Mouse (Mus musculus): ENCODE results near the gene Dstn. TPM values are rescaled to one million over a fixed set of nuclear protein-coding genes. Genes with fewer than 3 reads are reported as not detected.

Gene Dstn
- polyA plus RNA-seq, 1 experiment from 2014 or later, result 332 TPM

DNA sequence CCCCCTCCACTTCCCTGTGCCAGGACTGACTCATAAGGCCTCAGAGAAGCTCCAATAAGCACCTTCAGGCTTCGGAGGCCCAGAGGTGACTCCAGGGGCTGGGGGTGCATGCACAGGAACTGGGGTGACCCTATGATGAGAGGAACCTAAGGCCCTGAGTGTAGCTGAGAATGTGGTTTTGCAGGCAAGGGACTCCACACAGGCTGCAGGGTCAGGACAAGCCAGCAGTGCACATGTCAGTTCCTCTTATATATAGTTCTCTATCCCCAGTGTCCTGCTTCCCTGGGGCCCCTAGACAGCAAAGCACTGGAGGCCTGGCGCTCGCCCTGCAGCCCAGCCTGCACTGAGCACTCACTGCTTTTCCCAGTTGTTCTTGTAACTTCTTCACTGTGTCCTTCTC is 32.9 kb downstream of the Dstn start:
- Histone ChIP-seq H3K4me2 (replicated peaks) (no peak overlapping the region), H3K9ac (no peak overlapping the region), H3K36me3 (peaks cover 96% of the 10 kb centered on the region), H3K4me3 (no peak overlapping the region), H3K27me3 (no peaks in the 10 kb centered on the region), H3K9me3 (no peaks in the 10 kb centered on the region), H3K4me1 (no peaks in the 10 kb centered on the region), H3K27ac (no peak overlapping the region)
- WGBS, result 89% methylated on average over 3 of the region's 3 CpGs
- ATAC-seq (ENCODE audit: insufficient number of reproducible peaks, insufficient read depth, low FRiP score, low TSS enrichment), result no peak

DNA sequence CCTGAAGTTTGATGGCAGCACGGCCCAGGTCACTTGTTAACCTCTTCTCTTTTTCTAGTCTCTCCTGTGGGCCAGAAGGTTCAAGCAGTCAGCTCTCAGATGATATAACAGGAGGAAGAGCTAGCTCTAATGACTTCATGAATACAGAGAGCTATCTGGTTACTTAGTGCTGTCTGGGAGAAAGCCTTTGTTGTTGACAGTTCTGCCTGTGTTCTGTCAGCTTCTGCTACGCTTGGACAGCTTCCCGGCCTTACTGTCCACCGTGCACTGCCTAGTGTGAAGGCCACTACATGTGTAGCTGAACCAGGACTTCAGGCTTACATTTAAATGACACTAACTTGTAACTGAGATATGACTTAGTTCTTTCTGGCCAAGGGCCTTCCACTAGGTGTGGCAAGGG is 33.3 kb downstream of the Dstn start:
- H3K4me3 ChIP-seq, result no peak overlapping the region
- no peak overlapping the region for H3K27ac ChIP-seq
- ATAC-seq (ENCODE audit: insufficient number of reproducible peaks, insufficient read depth, low FRiP score, low TSS enrichment), result no peak
- H3K9me3 ChIP-seq, result no peaks in the 10 kb centered on the region
- H3K4me1 ChIP-seq, result no peaks in the 10 kb centered on the region
- whole genome bisulfite sequencing, result 89% methylated on average over 4 of the region's 4 CpGs
- H3K27me3 ChIP-seq, result no peaks in the 10 kb centered on the region
- no peak overlapping the region for H3K9ac ChIP-seq
- H3K4me2 ChIP-seq (replicated peaks), result no peak overlapping the region
- peaks cover 97% of the 10 kb centered on the region for H3K36me3 ChIP-seq

DNA sequence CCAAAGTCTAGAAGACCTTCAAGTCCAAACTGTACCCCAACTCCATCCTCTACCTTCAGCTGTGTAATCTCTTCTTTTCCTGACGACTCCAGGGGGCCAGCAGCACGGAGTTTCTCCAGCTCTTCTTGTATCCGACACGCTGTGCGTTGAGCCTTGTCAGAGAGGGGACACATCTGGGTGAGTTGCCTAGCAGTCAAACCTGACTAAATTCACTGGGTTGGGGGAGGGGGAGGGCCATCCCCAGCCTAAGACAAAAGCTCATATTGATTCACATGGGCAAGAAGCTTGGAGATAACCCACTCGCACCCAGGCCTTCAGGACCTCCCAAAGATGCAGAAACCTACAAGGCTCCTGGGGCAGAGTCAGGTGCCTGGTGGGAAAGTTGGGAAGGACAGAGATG is 34.1 kb downstream of the Dstn start:
- H3K9me3 ChIP-seq, result no peaks in the 10 kb centered on the region
- no peak overlapping the region for H3K4me2 ChIP-seq (replicated peaks)
- no peaks in the 10 kb centered on the region for H3K4me1 ChIP-seq
- 94% methylated on average over 6 of the region's 6 CpGs for WGBS
- no peaks in the 10 kb centered on the region for H3K27me3 ChIP-seq
- no peak overlapping the region for H3K9ac ChIP-seq
- H3K27ac ChIP-seq, result no peak overlapping the region
- ATAC-seq (ENCODE audit: insufficient number of reproducible peaks, insufficient read depth, low FRiP score, low TSS enrichment), result no peak
- H3K36me3 ChIP-seq, result peaks cover 97% of the 10 kb centered on the region
- H3K4me3 ChIP-seq, result no peak overlapping the region

DNA sequence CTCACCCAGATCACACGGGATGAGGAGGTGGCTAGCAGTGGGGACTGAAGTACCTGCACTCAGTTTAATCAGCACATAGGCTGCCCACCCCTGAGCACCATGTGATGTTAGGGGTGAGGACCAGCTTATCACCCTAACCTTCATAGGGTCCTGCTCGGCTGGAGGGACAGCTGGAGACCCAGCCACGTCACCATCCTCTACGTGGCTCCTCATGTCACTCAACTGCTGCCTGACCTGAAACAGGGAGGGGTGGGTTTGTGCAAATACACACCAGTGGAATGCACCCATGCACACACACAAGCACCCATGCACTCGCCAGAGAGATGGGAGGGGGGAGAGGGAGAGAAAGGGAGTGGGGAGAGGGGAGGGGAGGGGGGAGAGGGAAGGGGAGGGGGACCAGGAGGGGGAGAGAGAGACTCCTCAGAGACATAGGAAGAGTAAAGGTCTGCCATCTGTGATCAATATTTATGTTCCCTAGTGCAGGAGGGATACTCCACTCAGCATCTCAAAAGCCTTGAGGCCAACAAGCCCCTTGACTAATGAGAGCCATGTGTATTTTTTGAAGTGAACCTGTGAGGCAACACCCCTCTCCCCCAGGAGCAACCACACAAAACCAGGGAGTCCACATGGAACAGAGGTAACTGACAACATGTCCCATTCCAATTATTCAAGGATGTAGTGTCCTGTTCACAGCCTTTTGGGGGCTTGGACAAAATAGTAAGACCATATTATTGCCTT is 35.3 kb downstream of the Dstn start:
- 65% methylated on average over 5 of the region's 5 CpGs for WGBS
- no peak for ATAC-seq (ENCODE audit: insufficient number of reproducible peaks, insufficient read depth, low FRiP score, low TSS enrichment)
- H3K4me1 ChIP-seq, result no peaks in the 10 kb centered on the region
- H3K27ac ChIP-seq, result no peak overlapping the region
- no peaks in the 10 kb centered on the region for H3K9me3 ChIP-seq
- no peak overlapping the region for H3K4me2 ChIP-seq (replicated peaks)
- no peak overlapping the region for H3K4me3 ChIP-seq
- peaks cover 98% of the 10 kb centered on the region for H3K36me3 ChIP-seq
- no peak overlapping the region for H3K9ac ChIP-seq
- no peaks in the 10 kb centered on the region for H3K27me3 ChIP-seq

DNA sequence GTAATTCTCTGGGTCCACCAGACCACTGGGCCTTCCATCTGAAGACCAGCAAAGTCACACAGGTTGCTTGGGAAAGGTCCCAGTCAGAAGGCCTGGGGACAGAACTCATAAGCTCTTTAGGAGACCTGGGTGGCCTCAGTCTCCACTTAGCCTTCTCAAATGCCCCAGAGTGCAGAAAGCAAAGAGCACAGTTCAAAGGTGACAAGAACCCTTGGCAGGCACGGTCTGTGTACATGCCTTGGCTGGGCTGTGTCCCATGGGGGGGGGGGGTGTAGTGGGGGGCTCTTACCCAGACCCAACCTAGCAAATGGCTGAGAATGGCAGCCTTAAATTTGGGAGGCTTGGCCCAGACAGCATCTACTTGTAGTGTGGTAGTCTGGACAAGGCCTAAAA is 35.9 kb downstream of the Dstn start:
- no peaks in the 10 kb centered on the region for H3K4me1 ChIP-seq
- peaks cover 98% of the 10 kb centered on the region for H3K36me3 ChIP-seq
- H3K27ac ChIP-seq, result no peak overlapping the region
- 35% methylated on average over 1 of the region's 1 CpGs for WGBS
- no peak overlapping the region for H3K4me2 ChIP-seq (replicated peaks)
- H3K9ac ChIP-seq, result no peak overlapping the region
- ATAC-seq (ENCODE audit: insufficient number of reproducible peaks, insufficient read depth, low FRiP score, low TSS enrichment), result no peak
- H3K4me3 ChIP-seq, result no peak overlapping the region
- no peaks in the 10 kb centered on the region for H3K27me3 ChIP-seq
- no peaks in the 10 kb centered on the region for H3K9me3 ChIP-seq

DNA sequence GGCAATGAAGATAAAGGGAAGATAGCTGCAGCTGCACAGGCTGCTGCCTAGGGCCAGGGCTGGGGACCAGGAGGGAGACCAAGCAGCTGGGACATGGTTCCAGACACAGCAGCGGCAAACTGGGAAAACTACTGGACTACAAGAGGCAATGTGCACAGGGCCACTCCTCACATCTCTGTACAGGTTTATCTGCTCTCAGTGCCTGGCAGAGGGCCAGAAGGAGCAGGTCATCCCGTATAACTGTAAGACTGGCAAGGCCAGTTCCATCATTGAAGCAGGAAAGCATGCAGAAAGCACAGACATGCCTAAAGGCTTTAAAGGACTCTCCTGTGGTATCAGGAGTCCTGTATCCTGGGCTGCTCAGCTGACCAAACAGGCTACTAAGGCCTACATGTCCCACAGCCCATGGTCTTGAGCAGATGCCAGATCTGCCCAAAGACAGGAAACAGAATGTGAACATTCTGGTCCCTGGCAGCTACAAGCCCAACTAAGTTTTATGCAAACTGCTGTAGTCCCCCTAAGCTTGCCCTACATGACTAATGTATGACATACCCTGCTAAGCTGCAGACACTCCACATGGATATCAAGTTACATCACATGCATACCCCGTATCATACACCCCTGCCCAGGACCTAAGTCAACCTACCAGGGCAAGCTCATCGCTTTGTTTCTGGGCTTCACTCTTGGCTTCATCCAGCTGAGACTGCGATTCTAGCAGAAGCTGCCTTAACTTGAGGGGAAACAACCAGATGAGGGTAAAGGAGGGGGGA is 36.6 kb downstream of the Dstn start:
- Histone ChIP-seq H3K9me3 (no peaks in the 10 kb centered on the region), H3K4me1 (no peaks in the 10 kb centered on the region), H3K27ac (no peak overlapping the region), H3K9ac (no peak overlapping the region), H3K36me3 (peaks cover 98% of the 10 kb centered on the region), H3K4me2 (replicated peaks) (no peak overlapping the region), H3K27me3 (no peaks in the 10 kb centered on the region), H3K4me3 (no peak overlapping the region)
- ATAC-seq (ENCODE audit: insufficient number of reproducible peaks, insufficient read depth, low FRiP score, low TSS enrichment), result peak; percentile 48; the same call in 1 of the 2 replicates
- 76% methylated on average over 5 of the region's 5 CpGs for WGBS

DNA sequence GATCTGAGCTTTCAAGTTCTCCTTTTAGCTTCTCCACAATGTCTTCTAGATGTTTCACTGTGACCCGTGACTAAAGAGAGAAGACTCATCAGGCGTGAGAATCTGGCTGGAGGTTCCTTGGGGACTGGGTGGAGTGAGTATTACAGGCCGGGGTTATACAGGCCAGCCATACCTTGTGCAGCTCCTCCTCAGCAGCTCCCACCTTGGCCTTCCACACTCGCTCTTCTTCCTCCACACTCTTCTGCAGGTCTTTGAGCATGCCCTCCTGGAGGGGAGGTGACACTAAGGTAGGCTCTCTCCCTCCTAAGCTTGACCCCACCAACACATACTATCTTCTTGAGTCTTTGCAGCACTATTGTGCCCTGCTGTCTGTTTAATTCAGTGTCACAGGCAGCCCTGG is 38.8 kb downstream of the Dstn start:
- H3K4me3 ChIP-seq, result no peak overlapping the region
- no peak overlapping the region for H3K4me2 ChIP-seq (replicated peaks)
- no peak overlapping the region for H3K27ac ChIP-seq
- ATAC-seq (ENCODE audit: insufficient number of reproducible peaks, insufficient read depth, low FRiP score, low TSS enrichment), result no peak
- H3K27me3 ChIP-seq, result no peaks in the 10 kb centered on the region
- no peak overlapping the region for H3K9ac ChIP-seq
- no peaks in the 10 kb centered on the region for H3K4me1 ChIP-seq
- WGBS, result 91% methylated on average over 4 of the region's 4 CpGs
- no peaks in the 10 kb centered on the region for H3K9me3 ChIP-seq
- H3K36me3 ChIP-seq, result peaks cover 92% of the 10 kb centered on the region

DNA sequence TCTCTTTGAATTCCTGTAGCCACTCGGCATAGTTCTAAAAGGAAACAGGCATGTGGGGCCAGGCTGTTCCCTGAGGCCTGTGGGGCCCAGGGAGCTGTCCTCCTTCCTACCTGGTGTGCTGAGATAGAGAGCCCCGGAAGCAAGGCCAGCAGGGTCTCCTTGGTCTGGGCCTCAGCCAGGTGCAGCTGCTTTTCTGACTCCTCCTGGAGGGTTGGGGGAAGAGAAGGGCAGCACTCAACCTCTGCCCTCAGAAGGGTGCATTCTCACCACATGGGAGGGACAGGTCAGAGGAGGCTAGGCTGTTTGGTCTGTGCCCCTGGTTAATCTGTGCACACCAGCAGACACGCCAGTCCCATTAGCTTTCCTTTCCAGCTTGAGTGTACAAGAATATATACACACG is 39.9 kb downstream of the Dstn start:
- no peak overlapping the region for H3K4me2 ChIP-seq (replicated peaks)
- H3K27me3 ChIP-seq, result no peaks in the 10 kb centered on the region
- 86% methylated on average over 4 of the region's 4 CpGs for WGBS
- H3K9ac ChIP-seq, result no peak overlapping the region
- ATAC-seq (ENCODE audit: insufficient number of reproducible peaks, insufficient read depth, low FRiP score, low TSS enrichment), result no peak
- H3K36me3 ChIP-seq, result peaks cover 87% of the 10 kb centered on the region
- H3K4me3 ChIP-seq, result no peak overlapping the region
- H3K9me3 ChIP-seq, result 0 out of 2 replicates have a peak, but pooled peaks cover 3% of the 10 kb centered on the region
- no peak overlapping the region for H3K27ac ChIP-seq
- H3K4me1 ChIP-seq, result no peaks in the 10 kb centered on the region

DNA sequence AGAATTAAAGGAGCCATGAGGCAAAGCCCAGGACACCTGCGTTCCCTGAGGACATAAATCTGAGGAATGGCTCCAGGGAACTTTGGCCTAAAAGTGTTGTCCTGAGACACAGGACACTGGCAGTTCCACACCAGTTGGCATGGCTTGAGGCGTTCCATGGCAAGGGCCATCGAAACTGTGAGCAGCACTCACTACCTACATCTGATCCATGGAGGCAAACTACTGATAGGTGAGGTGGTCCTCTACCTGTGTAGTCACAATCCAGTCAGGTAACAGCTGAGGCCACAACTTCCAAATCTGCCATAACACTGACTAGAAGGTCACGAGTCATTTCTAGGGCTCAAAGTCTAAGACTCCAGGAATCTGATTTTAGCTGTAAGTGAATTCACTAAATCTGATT is 40.6 kb downstream of the Dstn start:
- H3K4me2 ChIP-seq (replicated peaks), result no peak overlapping the region
- no peak overlapping the region for H3K9ac ChIP-seq
- H3K27me3 ChIP-seq, result no peaks in the 10 kb centered on the region
- no peak overlapping the region for H3K4me3 ChIP-seq
- peaks cover 81% of the 10 kb centered on the region for H3K36me3 ChIP-seq
- 95% methylated on average over 4 of the region's 4 CpGs for WGBS
- ATAC-seq (ENCODE audit: insufficient number of reproducible peaks, insufficient read depth, low FRiP score, low TSS enrichment), result no peak
- H3K4me1 ChIP-seq, result no peaks in the 10 kb centered on the region
- 0 out of 2 replicates have a peak, but pooled peaks cover 3% of the 10 kb centered on the region for H3K9me3 ChIP-seq
- no peak overlapping the region for H3K27ac ChIP-seq

DNA sequence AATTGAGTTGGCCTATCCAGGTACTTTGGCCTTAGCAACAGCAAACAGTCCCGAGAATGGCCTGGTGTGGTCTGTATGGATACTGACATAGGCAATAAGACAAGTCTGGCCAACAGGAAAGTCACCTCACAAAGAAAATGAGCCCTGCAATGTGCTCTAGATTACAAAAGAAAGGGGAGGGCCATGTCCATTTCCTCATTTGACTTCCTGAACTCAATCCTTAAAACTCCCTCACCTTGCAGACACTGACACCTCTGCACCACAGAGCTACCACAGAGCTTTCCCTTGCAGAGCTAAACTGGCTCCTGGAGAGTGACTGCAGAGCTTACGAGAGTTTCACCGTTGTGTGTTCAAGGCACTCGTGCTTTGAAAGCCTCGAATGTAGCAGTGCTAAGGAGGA is 47.1 kb downstream of the Dstn start:
- no peak overlapping the region for H3K4me3 ChIP-seq
- H3K27me3 ChIP-seq, result no peaks in the 10 kb centered on the region
- WGBS, result 96% methylated on average over 5 of the region's 5 CpGs
- no peak for ATAC-seq (ENCODE audit: insufficient number of reproducible peaks, insufficient read depth, low FRiP score, low TSS enrichment)
- H3K9me3 ChIP-seq, result 0 out of 2 replicates have a peak, but pooled peaks cover 3% of the 10 kb centered on the region
- no peaks in the 10 kb centered on the region for H3K4me1 ChIP-seq
- H3K4me2 ChIP-seq (replicated peaks), result no peak overlapping the region
- H3K9ac ChIP-seq, result no peak overlapping the region
- H3K27ac ChIP-seq, result no peak overlapping the region
- peaks cover 83% of the 10 kb centered on the region for H3K36me3 ChIP-seq

DNA sequence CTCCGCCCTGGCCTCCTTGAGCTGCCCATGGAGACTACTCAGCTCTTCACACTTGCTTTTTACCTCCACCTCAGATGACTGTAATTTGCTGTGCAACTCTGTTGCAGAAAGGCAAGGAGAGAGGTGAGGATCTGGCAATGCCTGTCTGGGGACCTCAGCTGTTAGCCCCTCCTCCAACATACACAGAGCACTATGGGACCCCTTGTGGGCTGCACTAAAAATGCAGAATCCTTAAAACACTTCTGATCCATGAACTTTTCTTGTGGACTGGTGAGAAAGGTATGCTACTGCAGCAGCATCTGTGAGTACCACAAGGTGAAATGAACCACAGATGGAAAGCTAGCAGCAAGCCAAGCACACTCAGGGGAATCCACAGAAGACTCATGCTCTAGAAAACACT is 48.2 kb downstream of the Dstn start:
- no peak overlapping the region for H3K27ac ChIP-seq
- WGBS, result 95% methylated on average over 1 of the region's 1 CpGs
- H3K4me2 ChIP-seq (replicated peaks), result no peak overlapping the region
- 0 out of 2 replicates have a peak, but pooled peaks cover 3% of the 10 kb centered on the region for H3K9me3 ChIP-seq
- H3K4me3 ChIP-seq, result no peak overlapping the region
- peaks cover 83% of the 10 kb centered on the region for H3K36me3 ChIP-seq
- no peak overlapping the region for H3K9ac ChIP-seq
- H3K4me1 ChIP-seq, result no peaks in the 10 kb centered on the region
- no peaks in the 10 kb centered on the region for H3K27me3 ChIP-seq
- no peak for ATAC-seq (ENCODE audit: insufficient number of reproducible peaks, insufficient read depth, low FRiP score, low TSS enrichment)

DNA sequence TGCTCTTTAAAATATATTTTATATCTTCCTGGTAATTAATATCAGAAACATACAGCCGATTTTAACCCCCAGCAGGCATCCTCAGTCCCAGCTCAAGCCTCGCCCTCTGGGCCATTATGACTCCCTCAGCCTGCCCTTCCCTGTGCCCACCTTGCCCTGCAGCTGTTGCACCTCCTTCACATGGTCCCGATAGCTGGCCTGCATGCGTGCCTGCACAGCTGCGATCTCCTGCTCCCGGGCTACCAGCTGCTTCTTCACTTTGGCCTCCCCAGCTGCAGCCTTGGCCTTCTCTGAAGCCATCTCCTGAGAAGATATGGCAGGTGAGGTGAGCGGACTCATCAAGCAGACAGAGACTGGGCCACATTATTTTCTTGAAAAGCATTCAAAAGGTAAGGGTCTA is 54.1 kb downstream of the Dstn start:
- Histone ChIP-seq H3K4me1 (no peaks in the 10 kb centered on the region), H3K4me3 (no peak overlapping the region), H3K27ac (no peak overlapping the region), H3K36me3 (peaks cover 96% of the 10 kb centered on the region), H3K4me2 (replicated peaks) (no peak overlapping the region), H3K27me3 (no peaks in the 10 kb centered on the region), H3K9ac (no peak overlapping the region), H3K9me3 (no peaks in the 10 kb centered on the region)
- no peak for ATAC-seq (ENCODE audit: insufficient number of reproducible peaks, insufficient read depth, low FRiP score, low TSS enrichment)
- WGBS, result 90% methylated on average over 7 of the region's 7 CpGs
